Mouse (Mus musculus) neural tube, embryonic 14.5 days (tissue): ENCODE measurements around the gene Nrgn. TPM values are rescaled to one million over a fixed set of nuclear protein-coding genes. Genes with fewer than 3 reads are reported as not detected.

ENCODE experiments used
- ATAC-seq: fragments of 200-750 bp; cut with Nextera tagmentation; 2 replicates; pipeline ENCODE4 v1.8.0; 2017; ENCODE audit warnings: low read depth, mild to moderate bottlenecking, moderate TSS enrichment, moderate library complexity
- H3K27ac ChIP-seq: fragments of 300-500 bp; sonication (generic); 2 replicates; pipeline ENCODE4 v1.5.1; 2014; ENCODE audit warnings: low read depth, mild to moderate bottlenecking, control low read depth, low read length, moderate library complexity, mixed read lengths
- H3K27me3 ChIP-seq: fragments of 300-500 bp; sonication (generic); 2 replicates; pipeline ENCODE4 v1.6.1; 2014; ENCODE audit warnings: low read length; ENCODE audit not compliant: control insufficient read depth, insufficient read depth
- H3K36me3 ChIP-seq: fragments of 300-500 bp; sonication (generic); 2 replicates; pipeline ENCODE4 v1.6.1; 2014; ENCODE audit warnings: low read length, mixed read lengths; ENCODE audit not compliant: control insufficient read depth, insufficient read depth
- H3K4me1 ChIP-seq: fragments of 300-500 bp; sonication (generic); 2 replicates; pipeline ENCODE4 v1.6.1; 2014; ENCODE audit warnings: low read length; ENCODE audit not compliant: control insufficient read depth, insufficient read depth
- H3K4me2 ChIP-seq: fragments of 300-500 bp; sonication (generic); 2 replicates; pipeline ENCODE4 v1.6.1; 2014; ENCODE audit warnings: mild to moderate bottlenecking, low read depth, low read length, control low read depth
- H3K4me3 ChIP-seq: fragments of 300-500 bp; sonication (generic); 2 replicates; pipeline ENCODE4 v1.5.1; 2014; ENCODE audit warnings: low read depth, low read length, control low read depth, mixed read lengths
- H3K9ac ChIP-seq: fragments of 300-500 bp; sonication (generic); replicated peaks from 2 replicates; pipeline ENCODE4 v1.6.1; 2014; ENCODE audit warnings: low read depth, mild to moderate bottlenecking, control low read depth, low read length, mixed read lengths
- H3K9me3 ChIP-seq: fragments of 300-500 bp; sonication (generic); 2 replicates; pipeline ENCODE4 v1.6.1; 2016; ENCODE audit warnings: low read length; ENCODE audit not compliant: control insufficient read depth
- WGBS: fragments of 180-500 bp; shearing (Covaris S2); extraction: QIAGEN DNeasy Blood & Tissue Kit; methylation state at CpG from one replicate; pipeline ENCODE4 v1.1.7; 2014; 5-methylcytosine and 5-hydroxymethylcytosine counted together
- polyA plus RNA-seq: library from polyadenylated mRNA; unstranded; fragments of >200 nt; fragmentation: Nextera tagmentation; extraction: Ambion mirVana; gene quantifications from 2 replicates; pipeline ENCODE4 v1.2.1, GENCODE M21; 2014

The Nrgn gene
- polyA plus RNA-seq, 1 experiment from 2014 or later, result 3.5 TPM

DNA sequence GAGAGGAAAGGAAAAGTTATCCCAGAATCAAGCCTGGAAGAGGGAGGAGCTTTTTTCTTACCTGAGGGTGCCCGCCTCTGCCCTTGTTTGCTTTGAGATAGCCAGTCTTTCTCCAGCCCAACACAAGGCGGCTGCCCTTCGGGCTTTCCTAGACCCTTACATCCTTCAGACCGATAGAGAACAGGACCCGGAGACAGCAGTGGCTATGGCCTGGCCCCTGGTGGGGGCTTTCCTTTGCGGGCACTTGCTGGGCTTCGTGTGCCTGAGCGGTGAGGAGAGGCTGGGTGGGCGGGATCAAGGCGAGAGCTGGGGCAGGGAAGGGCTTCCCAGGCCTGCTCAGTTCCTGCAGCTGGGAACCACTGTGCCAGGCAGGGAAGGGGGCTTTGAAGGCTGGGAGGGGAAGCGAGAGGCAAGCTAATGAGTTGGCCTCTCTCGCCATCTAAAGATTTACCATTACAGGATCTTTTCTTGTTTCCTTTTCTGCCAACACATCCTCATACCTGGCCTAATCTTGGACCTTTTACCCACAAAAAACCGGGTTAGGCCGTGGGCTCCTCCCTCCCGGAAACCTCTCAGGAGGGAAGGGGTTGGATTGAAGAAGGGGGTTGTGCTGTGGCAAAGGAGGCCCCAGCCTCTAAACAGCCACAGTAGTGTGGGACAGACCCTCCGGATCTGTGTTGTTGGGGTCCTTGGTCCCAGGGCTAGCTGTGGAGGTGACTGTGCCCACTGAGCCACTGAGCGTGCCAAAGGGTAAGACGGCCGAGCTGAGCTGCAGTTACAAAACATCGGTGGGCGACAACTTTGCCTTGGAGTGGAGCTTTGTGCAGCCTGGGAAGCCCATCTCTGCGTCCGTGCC is 13.3 kb downstream of the Nrgn start, which contains the start of gene Vsig2:
Gene Vsig2 (plus strand): TSS at position 86 of the 856 bp plus-strand sequence.
- H3K4me2 ChIP-seq, result no peak within 1 kb of the TSS
- WGBS, result 49% methylated on average over 23 of the region's 23 CpGs
- no peak within 1 kb of the TSS for H3K9ac ChIP-seq
- no peaks in the 10 kb centered on the region for H3K36me3 ChIP-seq
- no peak within 1 kb of the TSS for H3K4me3 ChIP-seq
- H3K9me3 ChIP-seq, result no peaks in the 10 kb centered on the region
- no peak within 1 kb of the TSS for H3K27ac ChIP-seq
- ATAC-seq, result no peak
- peaks cover 4% of the 10 kb centered on the region; the same call in 1 of the 2 replicates for H3K27me3 ChIP-seq
- H3K4me1 ChIP-seq, result no peaks in the 10 kb centered on the region

GRCm38 (mm10) chr9:37537658-37538250 is 14.9 kb downstream of the Nrgn start:
- no peak overlapping the region for H3K27ac ChIP-seq

GRCm38 (mm10) chr9:37536851-37537250 is 15.9 kb downstream of the Nrgn start:
- ATAC-seq, result no peak
- WGBS, result 78% methylated on average over 4 of the region's 4 CpGs

More at GRCm38 (mm10) chr9:37537658-37538250, 14.9 kb downstream of the Nrgn start:
- no peaks in the 10 kb centered on the region for H3K36me3 ChIP-seq
- no peak for ATAC-seq
- H3K9me3 ChIP-seq, result no peaks in the 10 kb centered on the region
- H3K4me1 ChIP-seq, result no peaks in the 10 kb centered on the region
- H3K9ac ChIP-seq, result no peak overlapping the region
- no peak overlapping the region for H3K4me2 ChIP-seq
- 80% methylated on average over 5 of the region's 5 CpGs for WGBS
- no peak overlapping the region for H3K4me3 ChIP-seq
- H3K27me3 ChIP-seq, result no peaks in the 10 kb centered on the region

DNA sequence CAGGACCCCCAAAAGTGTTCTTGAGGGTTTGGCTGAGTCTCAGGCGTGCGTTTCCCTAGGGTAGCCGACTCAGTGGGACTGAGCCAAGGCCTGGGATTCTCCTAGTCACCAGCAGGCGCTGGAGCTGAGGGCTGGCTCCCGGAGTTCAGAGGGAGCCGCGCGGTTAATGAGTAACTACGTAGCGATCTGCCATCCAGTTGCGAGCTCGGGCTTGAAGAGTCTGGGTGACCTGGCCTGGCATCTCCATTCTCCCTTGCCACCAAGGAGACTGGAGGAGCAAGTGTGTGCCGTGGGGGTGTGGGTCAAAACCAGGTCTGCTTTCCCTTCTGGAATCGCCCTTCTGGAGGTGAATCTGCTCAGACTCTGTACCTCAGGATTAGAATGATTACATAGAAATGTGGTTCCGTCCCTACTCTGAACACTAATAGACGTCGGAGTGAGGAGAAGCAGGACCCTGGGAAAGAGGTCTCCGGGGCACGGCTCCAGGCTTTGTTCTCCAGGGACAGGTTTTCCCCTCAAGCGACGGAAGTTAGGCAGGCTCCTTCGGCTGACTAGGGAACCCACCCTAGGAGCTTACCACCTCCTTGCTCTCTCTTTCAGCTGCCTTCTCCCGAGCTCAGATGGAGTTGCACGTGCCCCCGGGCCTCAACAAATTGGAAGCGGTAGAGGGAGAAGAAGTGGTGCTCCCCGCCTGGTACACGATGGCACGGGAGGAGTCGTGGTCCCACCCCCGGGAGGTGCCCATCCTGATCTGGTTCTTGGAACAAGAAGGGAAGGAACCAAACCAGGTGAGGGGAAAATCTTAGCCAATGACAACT is 21.6 kb downstream of the Nrgn start:
- H3K36me3 ChIP-seq, result no peaks in the 10 kb centered on the region
- H3K9ac ChIP-seq, result 0 out of 2 replicates have a peak overlapping the region, but pooled peaks have one; percentile 37
- H3K4me2 ChIP-seq, result peak overlapping the region; percentile 54
- peak; percentile 74 for ATAC-seq
- peaks cover 15% of the 10 kb centered on the region for H3K4me1 ChIP-seq
- peaks cover 30% of the 10 kb centered on the region for H3K27me3 ChIP-seq
- no peak overlapping the region for H3K27ac ChIP-seq
- 1% methylated on average over 31 of the region's 31 CpGs for WGBS
- H3K4me3 ChIP-seq, result peak overlapping the region; percentile 29
- no peaks in the 10 kb centered on the region for H3K9me3 ChIP-seq

More at GRCm38 (mm10) chr9:37536851-37537250, 15.9 kb downstream of the Nrgn start:
- H3K4me1 ChIP-seq, result no peaks in the 10 kb centered on the region
- H3K27ac ChIP-seq, result no peak overlapping the region
- no peaks in the 10 kb centered on the region for H3K36me3 ChIP-seq
- H3K4me3 ChIP-seq, result no peak overlapping the region
- H3K9me3 ChIP-seq, result no peaks in the 10 kb centered on the region
- H3K9ac ChIP-seq, result no peak overlapping the region
- no peak overlapping the region for H3K4me2 ChIP-seq
- no peaks in the 10 kb centered on the region for H3K27me3 ChIP-seq

- H3K27ac ChIP-seq, result peak overlapping the region; percentile 57
- peaks cover 30% of the 10 kb centered on the region for H3K27me3 ChIP-seq
- peaks cover 15% of the 10 kb centered on the region for H3K4me1 ChIP-seq
- peak; percentile 58; the same call in 1 of the 2 replicates for ATAC-seq
- peak overlapping the region; percentile 37; the same call in 1 of the 2 replicates for H3K9ac ChIP-seq
- H3K36me3 ChIP-seq, result no peaks in the 10 kb centered on the region
- WGBS, result 2% methylated on average over 32 of the region's 32 CpGs
- H3K4me2 ChIP-seq, result peak overlapping the region; percentile 54
- H3K4me3 ChIP-seq, result peak overlapping the region; percentile 29
- no peaks in the 10 kb centered on the region for H3K9me3 ChIP-seq
These were observed 22.4 kb downstream of the Nrgn start for GRCm38 (mm10) chr9:37530031-37530887.

DNA sequence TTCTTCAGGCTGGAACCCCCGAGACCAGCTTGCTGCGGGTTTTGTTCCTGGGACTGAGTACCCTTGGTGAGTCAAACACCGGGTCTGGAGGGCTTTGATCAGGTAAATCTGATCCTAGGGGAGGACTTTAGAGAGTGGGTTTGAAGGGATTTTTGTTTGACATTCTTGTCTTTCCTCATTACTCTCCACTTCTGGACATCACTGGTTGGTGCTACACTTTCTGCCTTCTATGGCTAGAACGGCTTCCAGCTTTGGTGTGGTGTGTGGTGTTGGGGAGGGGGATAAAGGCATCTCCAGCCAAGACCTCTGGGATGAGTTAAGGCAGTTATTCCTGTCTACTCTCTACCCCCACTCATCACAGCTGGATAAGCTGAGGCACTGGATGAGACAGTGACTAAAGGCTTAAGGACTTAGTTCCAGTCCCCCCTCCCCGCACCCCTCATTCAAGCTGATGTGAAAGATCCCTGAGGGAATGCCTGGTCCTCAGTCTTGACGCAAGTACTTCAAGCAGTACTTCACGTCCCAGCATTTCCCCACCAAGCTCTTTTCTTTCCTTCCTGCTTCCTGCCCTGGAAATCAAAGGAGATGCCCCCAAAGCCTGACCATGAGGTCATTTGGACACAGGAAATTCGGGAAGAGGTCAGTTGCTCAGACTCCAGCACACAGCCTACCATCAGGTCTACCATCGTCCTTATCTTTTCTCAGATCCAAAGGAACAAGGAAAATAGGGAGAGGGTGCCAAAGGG is 24.3 kb downstream of the Nrgn start:
- H3K4me2 ChIP-seq, result no peak overlapping the region
- 19% methylated on average over 9 of the region's 9 CpGs for WGBS
- peaks cover 15% of the 10 kb centered on the region for H3K4me1 ChIP-seq
- no peaks in the 10 kb centered on the region for H3K9me3 ChIP-seq
- H3K27ac ChIP-seq, result 0 out of 2 replicates have a peak overlapping the region, but pooled peaks have one; percentile 12
- H3K27me3 ChIP-seq, result peaks cover 30% of the 10 kb centered on the region
- no peak overlapping the region for H3K9ac ChIP-seq
- no peak for ATAC-seq
- H3K36me3 ChIP-seq, result no peaks in the 10 kb centered on the region
- H3K4me3 ChIP-seq, result peak overlapping the region; percentile 6; the same call in 1 of the 2 replicates

- H3K4me1 ChIP-seq, result peaks cover 15% of the 10 kb centered on the region
- H3K27ac ChIP-seq, result 0 out of 2 replicates have a peak within 1 kb of the TSS, but pooled peaks have one; percentile 12
- no peaks in the 10 kb centered on the region for H3K9me3 ChIP-seq
- no peaks in the 10 kb centered on the region; the same call in 1 of the 2 replicates for H3K36me3 ChIP-seq
- no peak for ATAC-seq
- no peak within 1 kb of the TSS for H3K9ac ChIP-seq
- peak within 1 kb of the TSS; percentile 16; the same call in 1 of the 2 replicates for H3K4me2 ChIP-seq
- peak within 1 kb of the TSS; percentile 6; the same call in 1 of the 2 replicates for H3K4me3 ChIP-seq
- peaks cover 30% of the 10 kb centered on the region for H3K27me3 ChIP-seq
- WGBS, result 2% methylated on average over 41 of the region's 41 CpGs
These were observed 25.1 kb downstream of the Nrgn start, which contains the start of gene Esam for GRCm38 (mm10) chr9:37527396-37528224. TSS of gene Esam (plus strand) at chr9:37528078.
